8 mouse cellular contexts compared by ENCODE assay signal in the genomic region with DNA sequence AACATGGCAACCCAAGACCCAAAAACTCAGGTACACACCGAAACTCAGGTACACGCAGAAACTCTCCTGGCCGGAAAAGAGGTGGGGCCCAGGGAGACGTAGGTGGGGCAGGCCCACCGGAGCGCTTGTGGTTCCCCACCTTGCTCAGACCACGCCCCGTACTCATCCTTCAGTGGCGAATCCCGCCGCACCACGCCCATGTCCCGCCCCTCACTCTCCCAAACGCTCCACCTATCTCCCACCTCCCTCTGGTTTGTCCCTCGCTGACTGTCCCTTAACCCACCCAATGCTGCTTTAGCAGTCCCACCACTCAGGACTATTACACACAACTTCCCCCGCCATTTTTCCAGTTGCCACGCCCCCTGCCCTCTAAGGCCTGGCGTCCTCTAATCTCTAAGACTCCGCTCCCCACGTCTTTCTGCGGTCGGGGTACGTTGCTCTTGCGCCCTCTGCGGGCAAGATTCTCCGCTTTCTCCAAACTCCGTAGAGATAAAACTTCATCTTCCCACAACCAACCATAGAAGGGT. TPM values are rescaled to one million over a fixed set of nuclear protein-coding genes. Genes with fewer than 3 reads are reported as not detected.
DNase-seq lines count a peak whose midpoint lies in the region; ATAC-seq and TF ChIP-seq lines count a peak whose summit lies in the region.

No protein-coding gene starts in this region.

- no peaks in the 10 kb centered on the region for H3K9me3 ChIP-seq in E14TG2a.4 (ENCODE audit: low read length)

- H3K36me3 ChIP-seq in E14TG2a.4 (ENCODE audit: insufficient read depth, low read length): peaks cover 29% of the 10 kb centered on the region

- ATAC-seq in hematopoietic stem cell, adult 5-6 weeks (replicated peaks in 1 of 2; ENCODE audit: insufficient read depth in 1 of 2, low FRiP score in 2 of 2, low TSS enrichment in 1 of 2, low read depth in 1 of 2, poor library complexity in 2 of 2, severe bottlenecking in 2 of 2): peak; percentile 80 to 83

- TF ChIP-seq CTCF in E14TG2a.4 (conservative IDR thresholded peaks at IDR 0.05; ENCODE audit: low read length): peak; percentile 46

- peaks cover 44% of the 10 kb centered on the region for H3K4me1 ChIP-seq in E14TG2a.4 (replicated peaks; ENCODE audit: low read depth, low read length)
- H3K4me1 ChIP-seq in brown adipose tissue, adult 24 weeks (ENCODE audit: control insufficient read depth, insufficient read depth, insufficient read length, low read length): peaks cover 3% of the 10 kb centered on the region; the same call in 1 of the 2 replicates

- H3K27ac ChIP-seq in brown adipose tissue, adult 24 weeks (replicated peaks; ENCODE audit: low read depth, low read length): no peak overlapping the region

- H3K27me3 ChIP-seq in E14TG2a.4 (ENCODE audit: insufficient read depth, low read length): peaks cover 53% of the 10 kb centered on the region

- H3K4me3 ChIP-seq in E14TG2a.4 (replicated peaks; ENCODE audit: low read length): peak overlapping the region; percentile 88
- peak overlapping the region; percentile 57 for H3K4me3 ChIP-seq in brown adipose tissue, adult 24 weeks (ENCODE audit: insufficient read depth, low read depth, low read length)

- DNase-seq in forelimb bud, embryonic 11.5 days (ENCODE audit: low read depth, low spot score): peak; percentile 95
- DNase-seq in layer of hippocampus, adult 9-11 months: peak; percentile 73
- DNase-seq in lung, postnatal 25 days (ENCODE audit: low spot score): peak; percentile 92
- DNase-seq in retina, adult 2 months (ENCODE audit: low read depth, low spot score): peak; percentile 42
- DNase-seq in thymus, postnatal 36 days: peak; percentile 85

RNA-seq across cellular contexts. Expression of gene Arhgef17, which starts 0.6 kb away (rescaled TPM):
- polyA plus RNA-seq in brown adipose tissue, adult 24 weeks (2012; ENCODE audit: insufficient read depth, insufficient read length, missing spikeins): 2.5 and 3.3 TPM in 2 replicates
- 1.0 and 2.2 TPM in 2 replicates for total RNA-seq in hematopoietic stem cell, adult 5-6 weeks (2017)

RNA-seq across cellular contexts. Expression of gene P2ry6, which starts 41.9 kb away (rescaled TPM):
- polyA plus RNA-seq in brown adipose tissue, adult 24 weeks (2012; ENCODE audit: insufficient read depth, insufficient read length, missing spikeins): 3.7 and 4.5 TPM in 2 replicates
- not detected in 2 replicates for total RNA-seq in hematopoietic stem cell, adult 5-6 weeks (2017)

Comparison
In these comparisons a context has a peak if more than half of its experiments do, and no peak if none do; other contexts are left out.
1. DNase-seq: peak in every context shown above with its lines; median percentile 95 in forelimb bud, embryonic 11.5 days; 92 in lung, postnatal 25 days; 85 in thymus, postnatal 36 days; 73 in layer of hippocampus, adult 9-11 months; 42 in retina, adult 2 months.